Mouse (Mus musculus) kidney, adult 8-10 months (tissue): ENCODE measurements around the gene Mbnl2.
A peak's percentile ranks its signal among the peaks of the same experiment; 100 is the strongest.

ENCODE experiments used
- DNase-seq, 2 experiments: peaks; one replicate each; pipeline ENCODE4 v3.0.0; 2022

Mbnl2 gene

GRCm38 (mm10) chr14:120275246-120276238 is at the start of gene Mbnl2:
TSS of gene Mbnl2 (plus strand) at chr14:120275669.
- peak; percentile 96 to 97 for DNase-seq

GRCm38 (mm10) chr14:120232076-120232496 is 43.4 kb upstream of the Mbnl2 start:
- no peak for DNase-seq

GRCm38 (mm10) chr14:120235610-120236009 is 39.9 kb upstream of the Mbnl2 start:
- no peak for DNase-seq

- no peak for DNase-seq
Measured at GRCm38 (mm10) chr14:120238501-120238900, 37.0 kb upstream of the Mbnl2 start.

- no peak for DNase-seq
Measured at GRCm38 (mm10) chr14:120240209-120240608, 35.3 kb upstream of the Mbnl2 start.

GRCm38 (mm10) chr14:120242711-120243110 is 32.8 kb upstream of the Mbnl2 start:
- DNase-seq, result no peak

GRCm38 (mm10) chr14:120245081-120245705 is 30.3 kb upstream of the Mbnl2 start:
- DNase-seq, result no peak

- no peak for DNase-seq
Measured at GRCm38 (mm10) chr14:120253331-120253730, 22.1 kb upstream of the Mbnl2 start.

- DNase-seq, result no peak
Measured at GRCm38 (mm10) chr14:120256146-120256545, 19.3 kb upstream of the Mbnl2 start.

- no peak for DNase-seq
Measured at GRCm38 (mm10) chr14:120256623-120257384, 18.7 kb upstream of the Mbnl2 start.

- no peak for DNase-seq
Measured at GRCm38 (mm10) chr14:120257483-120257882, 18.0 kb upstream of the Mbnl2 start.

GRCm38 (mm10) chr14:120259426-120259825 is 16.0 kb upstream of the Mbnl2 start:
- DNase-seq, result no peak

GRCm38 (mm10) chr14:120261606-120262005 is 13.9 kb upstream of the Mbnl2 start:
- DNase-seq, result no peak

- no peak for DNase-seq
Measured at GRCm38 (mm10) chr14:120262660-120263379, 12.6 kb upstream of the Mbnl2 start.

- DNase-seq, result peak in 1 of 2 experiments; percentile 63
Measured at GRCm38 (mm10) chr14:120263380-120264135, 11.9 kb upstream of the Mbnl2 start.

- DNase-seq, result no peak
Measured at GRCm38 (mm10) chr14:120265886-120266285, 9.6 kb upstream of the Mbnl2 start.

- no peak for DNase-seq
Measured at GRCm38 (mm10) chr14:120267130-120267529, 8.3 kb upstream of the Mbnl2 start.

- no peak for DNase-seq
Measured at GRCm38 (mm10) chr14:120270031-120270430, 5.4 kb upstream of the Mbnl2 start.

- DNase-seq, result no peak
Measured at GRCm38 (mm10) chr14:120270633-120271032, 4.8 kb upstream of the Mbnl2 start.

- DNase-seq, result peak; percentile 27 to 51
Measured at GRCm38 (mm10) chr14:120271096-120271495, 4.4 kb upstream of the Mbnl2 start.

- DNase-seq, result no peak
Measured at GRCm38 (mm10) chr14:120273766-120274165, 1.7 kb upstream of the Mbnl2 start.

GRCm38 (mm10) chr14:120274746-120275145 is 723 bp upstream of the Mbnl2 start:
- no peak for DNase-seq
